Mouse (Mus musculus): Measurements from ENCODE around the gene Itsn1.

Itsn1 gene

GRCm38 (mm10) chr16:91768586-91768985 is 39.5 kb downstream of the Itsn1 start:
- no peak for DNase-seq (ENCODE audit: low spot score in 2 of 2)

GRCm38 (mm10) chr16:91769911-91770310 is 40.8 kb downstream of the Itsn1 start:
- DNase-seq (ENCODE audit: low spot score in 2 of 2) = no peak

GRCm38 (mm10) chr16:91770662-91771061 is 41.6 kb downstream of the Itsn1 start:
- DNase-seq (ENCODE audit: low spot score in 2 of 2) = no peak

- DNase-seq (ENCODE audit: low spot score in 2 of 2) = no peak
Measured at GRCm38 (mm10) chr16:91771334-91771733, 42.3 kb downstream of the Itsn1 start.

- DNase-seq (ENCODE audit: low spot score in 2 of 2) = no peak
Measured at GRCm38 (mm10) chr16:91772586-91772985, 43.5 kb downstream of the Itsn1 start.

- DNase-seq (ENCODE audit: low spot score in 2 of 2) = no peak
Measured at GRCm38 (mm10) chr16:91779576-91779975, 50.5 kb downstream of the Itsn1 start.

- no peak for DNase-seq (ENCODE audit: low spot score in 2 of 2)
Measured at GRCm38 (mm10) chr16:91780151-91780550, 51.1 kb downstream of the Itsn1 start.

GRCm38 (mm10) chr16:91780826-91781225 is 51.7 kb downstream of the Itsn1 start:
- DNase-seq (ENCODE audit: low spot score in 2 of 2) = no peak

- DNase-seq (ENCODE audit: low spot score in 2 of 2) = no peak
Measured at GRCm38 (mm10) chr16:91783191-91783590, 54.1 kb downstream of the Itsn1 start.

GRCm38 (mm10) chr16:91784298-91784697 is 55.2 kb downstream of the Itsn1 start:
- no peak for DNase-seq (ENCODE audit: low spot score in 2 of 2)

GRCm38 (mm10) chr16:91786425-91786824 is 57.3 kb downstream of the Itsn1 start:
- DNase-seq (ENCODE audit: low spot score in 2 of 2) = peak in 1 of 2 experiments; percentile 26

GRCm38 (mm10) chr16:91789728-91790127 is 60.6 kb downstream of the Itsn1 start:
- no peak for DNase-seq (ENCODE audit: low spot score in 2 of 2)

- DNase-seq (ENCODE audit: low spot score in 2 of 2) = no peak
Measured at GRCm38 (mm10) chr16:91792477-91793196, 63.6 kb downstream of the Itsn1 start.

- DNase-seq (ENCODE audit: low spot score in 2 of 2) = no peak
Measured at GRCm38 (mm10) chr16:91793507-91794278, 64.6 kb downstream of the Itsn1 start.

GRCm38 (mm10) chr16:91794306-91794705 is 65.2 kb downstream of the Itsn1 start:
- DNase-seq (ENCODE audit: low spot score in 2 of 2) = no peak

- no peak for DNase-seq (ENCODE audit: low spot score in 2 of 2)
Measured at GRCm38 (mm10) chr16:91795044-91795443, 66.0 kb downstream of the Itsn1 start.

- no peak for DNase-seq (ENCODE audit: low spot score in 2 of 2)
Measured at GRCm38 (mm10) chr16:91795606-91796005, 66.5 kb downstream of the Itsn1 start.

GRCm38 (mm10) chr16:91801426-91801825 is 72.3 kb downstream of the Itsn1 start:
- no peak for DNase-seq (ENCODE audit: low spot score in 2 of 2)

GRCm38 (mm10) chr16:91802461-91803062 is 73.5 kb downstream of the Itsn1 start:
- no peak for DNase-seq (ENCODE audit: low spot score in 2 of 2)

GRCm38 (mm10) chr16:91804418-91804817 is 75.3 kb downstream of the Itsn1 start:
- no peak for DNase-seq (ENCODE audit: low spot score in 2 of 2)

- no peak for DNase-seq (ENCODE audit: low spot score in 2 of 2)
Measured at GRCm38 (mm10) chr16:91804831-91805230, 75.8 kb downstream of the Itsn1 start.

GRCm38 (mm10) chr16:91810235-91810634 is 81.2 kb downstream of the Itsn1 start:
- no peak for DNase-seq (ENCODE audit: low spot score in 2 of 2)

GRCm38 (mm10) chr16:91811339-91811738 is 82.3 kb downstream of the Itsn1 start:
- no peak for DNase-seq (ENCODE audit: low spot score in 2 of 2)
